Mouse (Mus musculus) layer of hippocampus, adult 2 months (tissue): ENCODE data around the gene Tekt4. TPM values are rescaled to one million over a fixed set of nuclear protein-coding genes. Genes with fewer than 3 reads are reported as not detected.

Experiments used
- DNase-seq, 2 experiments: peaks; one replicate each; pipeline ENCODE4 v3.0.0; 2022; ENCODE audit warnings: low spot score in 2 of 2
- H3K27ac ChIP-seq: fragments of 200-600 bp; 2 replicates; pipeline ENCODE4 v1.8.1; 2022
- H3K4me3 ChIP-seq: fragments of 200-600 bp; 2 replicates; pipeline ENCODE4 v1.8.1; 2022; ENCODE audit warnings: mild to moderate bottlenecking
- CTCF ChIP-seq: fragments of 200-600 bp; conservative IDR thresholded peaks from 2 replicates; pipeline ENCODE4 v1.8.1; 2022; ENCODE audit warnings: antibody characterized with exemption, mild to moderate bottlenecking, moderate library complexity
- long read RNA-seq, 2 experiments: library from polyadenylated mRNA; stranded (forward); transcript quantifications; one replicate each; pipeline ENCODE4 v2.0.0; 2021; ENCODE audit warnings: borderline mapping rate in 2 of 2
- total RNA-seq, 2 experiments: library from RNA; stranded (reverse); gene quantifications; 2 replicates each; pipeline ENCODE4 v1.2.3; 2021

Tekt4 gene
- total RNA-seq = 1 to 10 TPM; 1.8 to 2.0 TPM
- long read RNA-seq, experiment 1 = 0 reads
- long read RNA-seq, experiment 2, partial matches to known transcripts = 0 of 4 reads
- long read RNA-seq, experiment 2, other reads (novel, unspliced or antisense) = 2 of 4 reads

DNA sequence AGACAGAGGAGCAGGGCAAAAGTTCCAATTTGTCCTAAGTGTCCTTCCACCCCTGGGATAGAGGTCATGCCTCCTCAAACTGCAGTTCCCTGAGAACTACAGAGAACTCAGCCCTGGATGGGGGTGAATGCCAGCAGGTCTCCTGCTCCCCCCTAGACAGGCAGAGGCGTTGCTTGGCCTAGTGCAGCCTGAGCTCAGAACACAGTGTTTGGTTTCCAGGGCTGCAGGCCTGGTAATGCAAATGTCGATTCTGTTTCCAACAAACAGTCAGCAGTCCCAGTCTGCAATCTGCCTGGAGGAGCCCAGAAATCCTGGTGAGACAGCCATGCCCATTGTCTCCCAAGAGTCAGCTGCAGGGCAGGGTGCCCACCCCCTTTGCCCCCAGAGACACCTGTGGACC, at the start of gene Tekt4:
TSS of gene Tekt4 (plus strand) at position 344 of the 400 bp plus-strand sequence.
- Histone ChIP-seq H3K27ac (peak within 1 kb of the TSS; percentile 96), H3K4me3 (no peak within 1 kb of the TSS)
- DNase-seq = peak in 1 of 2 experiments; percentile 54
- no peak for TF ChIP-seq CTCF

DNA sequence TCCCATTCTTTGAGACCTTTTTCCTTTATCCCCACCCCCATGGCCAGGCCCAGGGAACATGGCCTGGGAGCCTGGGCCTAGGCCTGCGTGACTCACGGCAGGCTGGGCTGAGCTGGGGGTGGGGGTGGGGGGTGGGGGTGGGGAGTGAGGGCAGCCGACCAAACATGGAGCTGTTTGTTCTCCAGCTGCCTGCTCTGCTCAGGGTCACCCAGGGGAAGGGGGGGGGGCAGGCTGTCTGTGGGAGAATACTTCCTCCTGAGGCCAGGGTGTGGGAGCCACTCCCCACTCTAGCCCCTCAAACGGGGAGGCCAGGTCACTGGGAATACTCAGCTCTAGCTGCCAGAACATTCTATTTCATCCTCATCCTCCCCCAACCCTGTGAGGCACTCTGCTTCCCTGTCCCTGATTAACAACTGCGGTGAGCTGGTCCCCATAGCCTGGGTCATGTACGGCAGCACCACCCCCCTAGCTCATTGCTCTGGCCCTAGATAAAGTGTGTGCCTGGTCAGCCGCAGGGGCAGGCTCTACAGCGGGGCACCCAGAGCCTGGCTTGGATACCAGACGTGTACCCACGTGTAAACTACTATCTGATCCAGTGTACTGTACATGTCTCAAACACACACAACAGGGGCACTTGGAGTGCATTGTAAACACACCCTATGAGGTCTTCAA, 49.1 kb upstream of the Tekt4 start:
- Histone ChIP-seq H3K4me3 (no peak overlapping the region; the same call in 1 of the 2 replicates), H3K27ac (peak overlapping the region; percentile 78; the same call in 1 of the 2 replicates)
- no peak for TF ChIP-seq CTCF
- no peak for DNase-seq

GRCm38 (mm10) chr17:25406011-25406441, 48.4 kb upstream of the Tekt4 start:
- peak; percentile 72 to 76 for DNase-seq
- Histone ChIP-seq H3K27ac (peak overlapping the region; percentile 78), H3K4me3 (peak overlapping the region; percentile 16; the same call in 1 of the 2 replicates)
- peak; percentile 69 for TF ChIP-seq CTCF

GRCm38 (mm10) chr17:25407352-25407751, 47.1 kb upstream of the Tekt4 start:
- H3K27ac ChIP-seq = peak overlapping the region; percentile 78
- TF ChIP-seq CTCF = no peak
- DNase-seq = no peak
- no peak overlapping the region for H3K4me3 ChIP-seq

GRCm38 (mm10) chr17:25408302-25408999, 46.0 kb upstream of the Tekt4 start:
- no peak for DNase-seq
- no peak overlapping the region for H3K4me3 ChIP-seq
- TF ChIP-seq CTCF = no peak
- H3K27ac ChIP-seq = peak overlapping the region; percentile 78; the same call in 1 of the 2 replicates

- peak overlapping the region; percentile 78 for H3K27ac ChIP-seq
- no peak overlapping the region for H3K4me3 ChIP-seq
- DNase-seq = no peak
- TF ChIP-seq CTCF = no peak
Measured at GRCm38 (mm10) chr17:25409621-25410020, 44.8 kb upstream of the Tekt4 start.

DNA sequence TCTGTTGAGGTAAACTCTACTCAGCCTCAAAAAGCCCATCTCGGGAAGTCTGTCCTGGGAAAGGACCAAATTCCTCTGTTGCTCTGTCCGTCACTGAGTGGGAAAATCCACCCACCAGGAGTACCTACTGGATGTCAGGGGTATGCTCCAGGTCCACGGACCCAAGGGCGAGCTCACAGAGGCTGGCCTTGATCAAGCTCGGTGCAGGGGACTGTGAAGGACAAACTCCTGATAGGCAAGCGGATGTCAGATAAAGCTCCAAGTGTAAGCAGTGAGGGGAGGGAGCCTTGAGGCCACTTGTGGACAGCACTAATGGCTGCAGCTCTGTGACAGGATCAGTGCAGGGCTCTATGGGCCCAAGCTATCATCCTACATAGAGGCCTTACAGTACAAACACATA, 44.2 kb upstream of the Tekt4 start:
- no peak overlapping the region for H3K4me3 ChIP-seq
- no peak for TF ChIP-seq CTCF
- H3K27ac ChIP-seq = peak overlapping the region; percentile 72
- DNase-seq = no peak

DNA sequence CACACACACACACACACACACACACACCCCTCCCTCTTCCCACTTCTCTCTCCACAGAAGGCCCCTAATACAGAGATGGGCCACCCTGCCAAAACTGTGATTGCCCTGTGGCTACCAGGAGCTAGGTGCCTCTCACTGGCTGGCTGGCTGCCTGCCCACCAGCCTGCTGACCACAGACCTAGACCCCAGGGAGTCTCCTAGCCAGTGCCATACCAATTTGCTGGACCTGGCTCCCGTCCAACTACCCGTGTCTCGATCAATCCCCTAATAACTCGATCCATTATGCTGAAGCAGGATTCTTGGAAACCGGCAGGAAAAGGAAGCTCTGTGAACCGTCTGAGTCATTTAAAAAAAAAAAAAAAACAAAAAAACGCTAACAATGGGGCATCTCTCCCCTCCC, 43.6 kb upstream of the Tekt4 start:
- Histone ChIP-seq H3K27ac (peak overlapping the region; percentile 61), H3K4me3 (no peak overlapping the region)
- DNase-seq = no peak
- no peak for TF ChIP-seq CTCF

- Histone ChIP-seq H3K27ac (peak overlapping the region; percentile 61), H3K4me3 (no peak overlapping the region)
- no peak for DNase-seq
- no peak for TF ChIP-seq CTCF
Measured at GRCm38 (mm10) chr17:25411251-25411650, 43.2 kb upstream of the Tekt4 start.

DNA sequence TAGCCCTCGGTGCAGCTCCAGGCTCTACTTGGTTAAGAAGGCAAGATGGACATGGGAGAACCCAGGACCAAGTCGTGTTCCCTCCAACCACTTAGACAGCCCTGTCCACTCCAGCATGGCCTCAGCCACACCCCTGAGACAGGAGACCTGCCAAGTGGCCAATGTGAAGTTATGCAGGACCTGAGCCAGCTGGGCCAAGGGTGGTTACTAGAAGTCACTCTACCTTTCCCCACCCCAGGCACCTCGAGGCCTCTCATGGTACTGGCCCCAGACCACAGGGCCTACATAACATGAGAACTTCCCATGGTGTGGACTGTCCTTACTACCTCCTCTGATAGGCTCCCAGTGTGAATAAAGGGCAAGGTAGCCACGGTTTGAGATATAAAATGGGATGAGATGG, 40.2 kb upstream of the Tekt4 start:
- no peak for DNase-seq
- Histone ChIP-seq H3K4me3 (no peak overlapping the region), H3K27ac (no peak overlapping the region; the same call in 1 of the 2 replicates)
- TF ChIP-seq CTCF = no peak

DNA sequence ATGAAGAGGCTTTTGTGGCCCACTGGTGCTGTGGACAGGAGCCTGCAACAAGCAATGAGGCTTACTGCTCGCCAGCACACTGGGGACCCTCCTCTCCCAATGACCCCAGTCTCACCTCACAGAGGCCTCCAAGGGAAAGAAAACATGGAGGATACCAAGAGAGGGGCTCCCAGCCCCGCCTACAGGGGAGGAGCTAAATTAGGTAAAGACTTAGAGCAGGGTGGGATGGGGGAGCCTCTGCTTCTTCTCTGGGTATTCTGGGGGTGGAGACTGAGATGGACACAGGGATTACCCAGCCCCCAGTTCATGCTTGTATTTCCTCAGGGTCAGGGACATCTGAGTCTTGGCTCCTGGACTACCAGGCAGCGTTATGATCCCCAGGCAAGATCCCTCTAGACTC, 39.5 kb upstream of the Tekt4 start:
- TF ChIP-seq CTCF = no peak
- Histone ChIP-seq H3K27ac (peak overlapping the region; percentile 28; the same call in 1 of the 2 replicates), H3K4me3 (no peak overlapping the region)

DNA sequence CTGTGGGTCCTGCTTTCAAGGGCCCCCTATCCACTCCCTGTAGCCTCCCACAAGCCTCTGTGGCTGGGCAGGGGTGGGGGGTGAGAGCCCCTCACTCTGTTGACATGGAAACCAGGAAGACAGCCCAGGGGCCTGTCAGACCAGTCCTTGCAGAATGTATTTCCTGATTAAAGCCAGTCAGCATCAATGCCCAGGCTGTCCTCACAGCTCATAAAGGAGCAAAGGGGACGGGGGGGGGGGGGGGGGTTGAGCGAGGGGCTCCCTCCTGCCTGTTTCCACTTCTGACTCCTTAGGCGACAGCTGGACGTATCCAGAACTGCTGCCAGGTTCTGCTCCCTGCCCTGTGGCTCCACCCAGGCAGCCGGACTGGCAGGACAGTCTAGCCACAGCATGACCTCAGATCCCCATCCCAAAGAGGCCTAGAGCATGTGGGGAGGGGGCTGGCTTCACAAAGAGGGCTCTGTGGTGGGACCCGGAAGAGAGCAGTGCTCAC, 38.9 kb upstream of the Tekt4 start:
- H3K4me3 ChIP-seq = no peak overlapping the region
- TF ChIP-seq CTCF = no peak
- no peak for DNase-seq
- peak overlapping the region; percentile 59; the same call in 1 of the 2 replicates for H3K27ac ChIP-seq

More for the DNA sequence above, 39.5 kb upstream of the Tekt4 start:
- DNase-seq = no peak

DNA sequence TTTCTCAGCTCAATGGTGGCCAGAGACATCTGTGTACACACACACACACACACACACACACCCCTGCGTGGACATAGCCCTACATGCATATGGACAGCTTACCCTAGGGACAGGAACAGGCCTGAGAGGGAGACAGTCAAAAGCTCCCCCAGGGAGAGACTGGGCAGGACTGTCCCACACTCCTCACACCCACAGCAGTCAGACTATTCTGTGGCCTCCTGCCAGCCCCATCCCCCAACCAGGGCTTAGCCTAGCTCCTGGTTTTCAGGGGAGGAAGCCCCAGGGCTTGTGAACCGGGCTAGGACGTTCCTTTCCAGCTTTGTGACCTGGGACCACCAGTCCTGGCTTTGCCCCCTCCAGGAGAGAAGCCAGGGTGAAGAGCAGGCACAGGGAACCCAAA, 38.2 kb upstream of the Tekt4 start:
- TF ChIP-seq CTCF = no peak
- Histone ChIP-seq H3K27ac (peak overlapping the region; percentile 59; the same call in 1 of the 2 replicates), H3K4me3 (no peak overlapping the region)
- DNase-seq = no peak
